Mouse (Mus musculus) spleen, adult 2 months (tissue): Measurements from ENCODE around the gene Optn. TPM values are rescaled to one million over a fixed set of nuclear protein-coding genes. Genes with fewer than 3 reads are reported as not detected.

Experiments used
- DNase-seq, 2 experiments: peaks; one replicate each; pipeline versions ENCODE4 v3.0.0 to v3.0.0-alpha.2; 2012 to 2021; ENCODE audit warnings: low spot score in 2 of 2, low read depth in 1 of 2
- H3K27ac ChIP-seq: fragments of 200-500 bp; 2 replicates; pipeline ENCODE4 v1.5.1; 2012; ENCODE audit warnings: low read length, inconsistent platforms; ENCODE audit not compliant: insufficient read depth
- H3K27me3 ChIP-seq: fragments of 200-500 bp; 2 replicates; pipeline ENCODE4 v1.6.1; 2012; ENCODE audit warnings: mild to moderate bottlenecking, moderate library complexity, low read length, inconsistent platforms; ENCODE audit not compliant: control insufficient read depth, insufficient read depth
- H3K36me3 ChIP-seq: fragments of 200-500 bp; 2 replicates; pipeline ENCODE4 v1.6.1; 2012; ENCODE audit warnings: mild to moderate bottlenecking, low read length, inconsistent platforms; ENCODE audit not compliant: control insufficient read depth, insufficient read depth
- H3K4me1 ChIP-seq: fragments of 200-500 bp; 2 replicates; pipeline ENCODE4 v1.6.1; 2011; ENCODE audit warnings: inconsistent platforms; ENCODE audit not compliant: control insufficient read depth, insufficient read depth, insufficient read length
- H3K4me3 ChIP-seq: fragments of 200-500 bp; 2 replicates; pipeline ENCODE4 v1.5.1; 2011; ENCODE audit warnings: mild to moderate bottlenecking, inconsistent platforms; ENCODE audit not compliant: insufficient read depth, insufficient read length; ENCODE audit errors: extremely low read depth
- CTCF ChIP-seq: fragments of 200-500 bp; IDR thresholded peaks from 2 replicates; pipeline ENCODE4 v1.5.1; 2011; ENCODE audit warnings: mild to moderate bottlenecking, inconsistent platforms; ENCODE audit not compliant: insufficient read depth, insufficient read length, insufficient replicate concordance; ENCODE audit errors: extremely low read depth
- POLR2A ChIP-seq: fragments of 200-500 bp; IDR thresholded peaks from 2 replicates; pipeline ENCODE4 v1.6.1; 2011; ENCODE audit warnings: low read depth, low read length, inconsistent platforms
- WGBS: fragments of 180-500 bp; shearing (Covaris S2); methylation state at CpG from one replicate; pipeline ENCODE4 v1.1.7; 2018; 5-methylcytosine and 5-hydroxymethylcytosine counted together
- polyA plus RNA-seq: library from polyadenylated mRNA; depleted of rRNA; stranded (reverse); fragments of >200 nt; gene quantifications from 2 replicates; pipeline ENCODE4 v1.2.3, GENCODE M21; 2012; rRNA removed

The Optn gene
- polyA plus RNA-seq, 1 experiment: 2.7 TPM

- 83% methylated on average over 11 of the region's 11 CpGs for WGBS
- Histone ChIP-seq H3K27ac (no peak overlapping the region), H3K4me3 (no peak overlapping the region), H3K4me1 (no peaks in the 10 kb centered on the region), H3K36me3 (no peaks in the 10 kb centered on the region), H3K27me3 (no peaks in the 10 kb centered on the region)
- no peak for DNase-seq
- no peak for TF ChIP-seq CTCF
- no peak for TF ChIP-seq POLR2A
Measured at GRCm38 (mm10) chr2:4988826-4989424, 74.9 kb downstream of the Optn start.

- DNase-seq: no peak
- no peaks in the 10 kb centered on the region for H3K27me3 ChIP-seq
- WGBS: 85% methylated on average over 8 of the region's 8 CpGs
- H3K4me1 ChIP-seq: no peaks in the 10 kb centered on the region
- H3K36me3 ChIP-seq: no peaks in the 10 kb centered on the region
- H3K4me3 ChIP-seq: no peak overlapping the region
- no peak overlapping the region for H3K27ac ChIP-seq
- no peak for TF ChIP-seq POLR2A
- no peak for TF ChIP-seq CTCF
Measured at GRCm38 (mm10) chr2:4987388-4988180, 76.3 kb downstream of the Optn start.

- no peaks in the 10 kb centered on the region for H3K4me1 ChIP-seq
- H3K27ac ChIP-seq: no peak overlapping the region
- H3K27me3 ChIP-seq: no peaks in the 10 kb centered on the region
- TF ChIP-seq POLR2A (no peak), CTCF (no peak)
- H3K36me3 ChIP-seq: no peaks in the 10 kb centered on the region
- 77% methylated on average over 4 of the region's 4 CpGs for WGBS
- DNase-seq: no peak
- no peak overlapping the region for H3K4me3 ChIP-seq
Measured at GRCm38 (mm10) chr2:4986798-4987197, 77.1 kb downstream of the Optn start.

GRCm38 (mm10) chr2:4985000-4985399 lies 78.9 kb downstream of the Optn start:
- Histone ChIP-seq H3K36me3 (no peaks in the 10 kb centered on the region), H3K4me3 (no peak overlapping the region), H3K27me3 (no peaks in the 10 kb centered on the region), H3K27ac (no peak overlapping the region), H3K4me1 (no peaks in the 10 kb centered on the region)
- DNase-seq: no peak
- 85% methylated on average over 6 of the region's 6 CpGs for WGBS
- TF ChIP-seq POLR2A (no peak), CTCF (no peak)

GRCm38 (mm10) chr2:4983987-4984386 lies 79.9 kb downstream of the Optn start:
- H3K36me3 ChIP-seq: no peaks in the 10 kb centered on the region
- H3K4me3 ChIP-seq: no peak overlapping the region
- DNase-seq: no peak
- no peak overlapping the region for H3K27ac ChIP-seq
- no peaks in the 10 kb centered on the region for H3K27me3 ChIP-seq
- WGBS: 58% methylated on average over 5 of the region's 5 CpGs
- no peak for TF ChIP-seq POLR2A
- no peak for TF ChIP-seq CTCF
- H3K4me1 ChIP-seq: no peaks in the 10 kb centered on the region

GRCm38 (mm10) chr2:4978091-4978490 lies 85.8 kb downstream of the Optn start:
- Histone ChIP-seq H3K27ac (no peak overlapping the region), H3K27me3 (no peaks in the 10 kb centered on the region), H3K4me1 (no peaks in the 10 kb centered on the region), H3K36me3 (no peaks in the 10 kb centered on the region), H3K4me3 (no peak overlapping the region)
- no peak for TF ChIP-seq POLR2A
- TF ChIP-seq CTCF: no peak
- no peak for DNase-seq
- WGBS: 73% methylated on average over 8 of the region's 8 CpGs

- 71% methylated on average over 5 of the region's 5 CpGs for WGBS
- no peak for DNase-seq
- Histone ChIP-seq H3K27ac (no peak within 1 kb of the TSS), H3K4me1 (no peaks in the 10 kb centered on the region), H3K4me3 (no peak within 1 kb of the TSS), H3K36me3 (no peaks in the 10 kb centered on the region), H3K27me3 (no peaks in the 10 kb centered on the region)
- no peak for TF ChIP-seq CTCF
- no peak for TF ChIP-seq POLR2A
Measured at GRCm38 (mm10) chr2:4975807-4976206, 88.0 kb downstream of the Optn start, which contains the start of gene Ucma. TSS of gene Ucma (plus strand) at chr2:4976122.

Other genes with a start within 250 kb of the Optn start
- gene Sephs1, start 182.5 kb downstream of the Optn start, polyA plus RNA-seq: 8.8 and 10.8 TPM in 2 replicates
- 14.9 and 15.3 TPM in 2 replicates for gene Phyh, start 145.0 kb downstream of the Optn start, polyA plus RNA-seq
- not detected in 2 replicates for gene Ucma, start 87.9 kb downstream of the Optn start, polyA plus RNA-seq
- gene Mcm10, start 51.3 kb downstream of the Optn start, polyA plus RNA-seq: 4.1 and 4.8 TPM in 2 replicates
- gene Ccdc3, start 73.7 kb upstream of the Optn start, polyA plus RNA-seq: 0.96 and 1.1 TPM in 2 replicates